8 mouse cellular contexts compared by ENCODE assay signal in genomic region chr9:47440128-47440527, GRCm38 (mm10).
DNase-seq lines count a peak whose midpoint lies in the region; ATAC-seq and TF ChIP-seq lines count a peak whose summit lies in the region.

No protein-coding gene starts in this region.

- DNase-seq in cerebellum, postnatal 14 days: peak; percentile 62 to 65
- no peak for DNase-seq in cerebellum, adult 11-12 months
- DNase-seq in thymus, adult 2 months: no peak
- DNase-seq in ovary, postnatal 36 days (ENCODE audit: low spot score): no peak
- no peak for DNase-seq in gastrocnemius, adult 8-10 months (ENCODE audit: low spot score in 2 of 2)

- WGBS in forebrain, embryonic 12.5 days: 10% methylated on average over 6 of the region's 6 CpGs
- WGBS in liver, embryonic 12.5 days (ENCODE audit: insufficient replicate concordance): 20% methylated on average over 6 of the region's 6 CpGs
- WGBS in thymus, adult 2 months: 34% methylated on average over 6 of the region's 6 CpGs

- TF ChIP-seq POLR2A in thymus, adult 2 months (IDR thresholded peaks at IDR 0.05; ENCODE audit: control insufficient read depth, extremely low read depth, insufficient read depth, low read length, poor library complexity): no peak

- no peak overlapping the region for H3K9ac ChIP-seq in forebrain, embryonic 12.5 days
- no peak overlapping the region for H3K9ac ChIP-seq in liver, embryonic 12.5 days

- peak overlapping the region; percentile 47 for H3K4me2 ChIP-seq in forebrain, embryonic 12.5 days
- H3K4me2 ChIP-seq in liver, embryonic 12.5 days: peak overlapping the region; percentile 7; the same call in 1 of the 2 replicates

- H3K9me3 ChIP-seq in E14TG2a.4 (ENCODE audit: low read length): no peaks in the 10 kb centered on the region
- no peaks in the 10 kb centered on the region for H3K9me3 ChIP-seq in forebrain, embryonic 12.5 days
- H3K9me3 ChIP-seq in liver, embryonic 12.5 days (replicated peaks): no peaks in the 10 kb centered on the region

- H3K27me3 ChIP-seq in E14TG2a.4 (ENCODE audit: insufficient read depth, low read length): peaks cover 11% of the 10 kb centered on the region
- H3K27me3 ChIP-seq in forebrain, embryonic 12.5 days: peaks cover 21% of the 10 kb centered on the region
- peaks cover 7% of the 10 kb centered on the region; the same call in 1 of the 2 replicates for H3K27me3 ChIP-seq in liver, embryonic 12.5 days (replicated peaks)
- no peaks in the 10 kb centered on the region for H3K27me3 ChIP-seq in thymus, adult 2 months (ENCODE audit: control insufficient read depth, insufficient read depth, low read length)

- no peak overlapping the region for H3K27ac ChIP-seq in forebrain, embryonic 12.5 days
- no peak overlapping the region for H3K27ac ChIP-seq in liver, embryonic 12.5 days
- no peak overlapping the region for H3K27ac ChIP-seq in thymus, adult 2 months (ENCODE audit: control insufficient read depth, insufficient read depth, low read length)

- H3K36me3 ChIP-seq in E14TG2a.4 (ENCODE audit: insufficient read depth, low read length): no peaks in the 10 kb centered on the region
- no peaks in the 10 kb centered on the region for H3K36me3 ChIP-seq in forebrain, embryonic 12.5 days (replicated peaks)
- H3K36me3 ChIP-seq in liver, embryonic 12.5 days: no peaks in the 10 kb centered on the region
- H3K36me3 ChIP-seq in thymus, adult 2 months (ENCODE audit: control insufficient read depth, insufficient read depth, low read length): no peaks in the 10 kb centered on the region

- ATAC-seq in forebrain, embryonic 12.5 days (ENCODE audit: low FRiP score): no peak
- ATAC-seq in liver, embryonic 12.5 days: no peak

- peaks cover 37% of the 10 kb centered on the region for H3K4me1 ChIP-seq in E14TG2a.4 (replicated peaks; ENCODE audit: low read depth, low read length)
- peaks cover 17% of the 10 kb centered on the region for H3K4me1 ChIP-seq in forebrain, embryonic 12.5 days
- H3K4me1 ChIP-seq in liver, embryonic 12.5 days: no peaks in the 10 kb centered on the region
- H3K4me1 ChIP-seq in thymus, adult 2 months (replicated peaks; ENCODE audit: control insufficient read depth, insufficient read depth, low read length): no peaks in the 10 kb centered on the region

- H3K4me3 ChIP-seq in E14TG2a.4 (replicated peaks; ENCODE audit: low read length): peak overlapping the region; percentile 29; the same call in 1 of the 2 replicates
- 0 out of 2 replicates have a peak overlapping the region, but pooled peaks have one; percentile 3 for H3K4me3 ChIP-seq in forebrain, embryonic 12.5 days (replicated peaks)
- no peak overlapping the region for H3K4me3 ChIP-seq in liver, embryonic 12.5 days
- H3K4me3 ChIP-seq in thymus, adult 2 months (ENCODE audit: control insufficient read depth, insufficient read depth, low read length): no peak overlapping the region

- TF ChIP-seq CTCF in E14TG2a.4 (conservative IDR thresholded peaks at IDR 0.05; ENCODE audit: low read length): no peak
- no peak for TF ChIP-seq CTCF in thymus, adult 2 months (IDR thresholded peaks at IDR 0.05; ENCODE audit: borderline replicate concordance, control insufficient read depth, extremely low read depth, insufficient read depth, low read length, poor library complexity)

Comparison
In these comparisons a context has a peak if more than half of its experiments do, and no peak if none do; other contexts are left out.
1. DNase-seq: peak in cerebellum, postnatal 14 days (2 of 2); none in cerebellum, adult 11-12 months (single experiment), thymus, adult 2 months (single experiment), ovary, postnatal 36 days (single experiment) and gastrocnemius, adult 8-10 months (0 of 2).
2. H3K4me3 ChIP-seq: peak in E14TG2a.4 (single experiment) and forebrain, embryonic 12.5 days (single experiment); none in liver, embryonic 12.5 days (single experiment) and thymus, adult 2 months (single experiment).